Mouse (Mus musculus) kidney, adult 2 months (tissue): Measurements from ENCODE around the gene Elk3.

ENCODE experiments used
- CTCF ChIP-seq: fragments of 200-500 bp; conservative IDR thresholded peaks from 2 replicates; pipeline ENCODE4 v1.5.1; 2011; ENCODE audit warnings: low read depth, mild to moderate bottlenecking, control low read depth, low read length, moderate library complexity, mixed read lengths; ENCODE audit not compliant: insufficient read depth, insufficient read length
- POLR2A ChIP-seq: fragments of 200-500 bp; IDR thresholded peaks from one replicate; pipeline ENCODE4 v1.6.1; 2011; ENCODE audit warnings: low read depth, low read length, control low read depth

DNA sequence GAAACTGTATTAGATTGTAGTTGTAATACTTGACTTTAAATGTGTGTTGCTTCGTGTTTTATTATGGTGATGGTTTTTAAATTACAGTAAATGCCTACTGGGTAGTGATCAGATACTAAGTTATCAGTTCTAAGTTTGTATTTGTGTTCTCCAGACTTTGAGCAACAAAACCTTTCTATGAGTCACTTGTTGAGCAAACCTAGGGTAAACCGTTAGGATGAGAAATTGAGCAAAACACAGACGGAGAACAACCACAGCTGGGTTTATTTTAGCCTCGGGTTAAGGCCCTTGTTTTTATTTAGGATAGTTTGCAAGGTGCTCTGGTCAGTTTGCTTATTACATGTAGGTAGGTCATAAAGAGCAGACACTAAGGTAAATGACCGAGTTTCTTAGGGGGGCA, 103.8 kb downstream of the Elk3 start:
- TF ChIP-seq POLR2A (no peak), CTCF (no peak)
